Mouse (Mus musculus) CH12.LX (cell line): ENCODE data around the gene Lair1.

Source experiments
- CHD2 ChIP-seq: IDR thresholded peaks from 2 replicates; pipeline ENCODE4 v1.6.1; 2011; ENCODE audit warnings: low read length, improper control_type of control experiment
- CTCF ChIP-seq, 2 experiments: IDR thresholded peaks in 1 of 2; conservative IDR thresholded peaks in 1 of 2; 2 replicates each; pipeline ENCODE4 v1.5.1; 2011 to 2012; ENCODE audit warnings: low read depth in 2 of 2, low read length in 2 of 2, improper control_type of control experiment in 1 of 2, inconsistent platforms in 1 of 2, mild to moderate bottlenecking in 1 of 2, moderate library complexity in 1 of 2
- HCFC1 ChIP-seq: IDR thresholded peaks from 2 replicates; pipeline ENCODE4 v1.6.1; 2012; ENCODE audit warnings: low read depth, mild to moderate bottlenecking, inconsistent platforms, low read length, improper control_type of control experiment
- JUND ChIP-seq: conservative IDR thresholded peaks from 2 replicates; pipeline ENCODE4 v1.6.1; 2011; ENCODE audit warnings: low read depth, low read length, improper control_type of control experiment
- MEF2A ChIP-seq: IDR thresholded peaks from 2 replicates; pipeline ENCODE4 v1.6.1; 2014; ENCODE audit warnings: low read depth, mild to moderate bottlenecking, inconsistent platforms, low read length, improper control_type of control experiment, borderline replicate concordance
- MYC ChIP-seq: IDR thresholded peaks from 2 replicates; pipeline ENCODE4 v1.6.1; 2011; ENCODE audit warnings: low read depth, mild to moderate bottlenecking, improper control_type of control experiment, low read length
- POLR2A ChIP-seq: IDR thresholded peaks from 2 replicates; pipeline ENCODE4 v1.6.1; 2011; ENCODE audit warnings: low read depth, mild to moderate bottlenecking, improper control_type of control experiment, low read length
- POLR2AphosphoS2 ChIP-seq: IDR thresholded peaks from 2 replicates; pipeline ENCODE4 v1.6.1; 2011; ENCODE audit warnings: low read depth, low read length, improper control_type of control experiment
- ZNF384 ChIP-seq: IDR thresholded peaks from 2 replicates; pipeline ENCODE4 v1.6.1; 2012; ENCODE audit warnings: low read depth, low read length, improper control_type of control experiment, inconsistent platforms

DNA sequence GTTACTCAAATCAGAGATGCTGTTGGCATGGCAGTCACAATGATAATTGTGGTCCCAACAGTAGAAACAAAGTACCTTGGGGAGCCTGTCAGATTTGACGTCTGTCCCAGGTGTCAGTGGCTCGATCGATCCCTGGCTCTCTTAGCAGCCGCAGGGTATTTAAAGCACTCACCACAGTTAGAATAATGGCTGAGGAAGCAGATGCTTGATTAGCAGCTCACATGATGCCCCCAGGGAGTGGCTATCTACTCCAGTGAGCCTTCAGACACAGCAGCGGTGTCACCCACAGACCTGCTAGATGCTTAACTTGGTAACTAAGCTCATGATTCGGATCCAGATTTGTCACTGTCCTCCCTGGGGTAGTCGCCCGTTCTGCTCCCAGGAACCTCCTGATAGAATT, 28.2 kb upstream of the Lair1 start:
- TF ChIP-seq POLR2AphosphoS2 (no peak), POLR2A (no peak), MYC (no peak), CTCF (conservative IDR thresholded peaks at IDR 0.05 in 1 of 2, IDR thresholded peaks at IDR 0.05 in 1 of 2; ENCODE audit: low read depth in 2 of 2, low read length in 2 of 2) (no peak), MEF2A (peak; percentile 48; the same call in 1 of the 2 replicates), JUND (no peak), ZNF384 (no peak), CHD2 (no peak), HCFC1 (no peak)
